Mouse (Mus musculus) ovary, postnatal 10 days (tissue): ENCODE measurements at regions not wholly inside any gene's neighbourhood (a gene's known extent, or its start where the extent isn't known, plus 50 kb on each side); places are given as distances from the start of the nearest gene placed in this dataset.

Experiments
- DNase-seq: peaks from one replicate; pipeline ENCODE4 v3.0.0; 2022; ENCODE audit warnings: low spot score

DNA sequence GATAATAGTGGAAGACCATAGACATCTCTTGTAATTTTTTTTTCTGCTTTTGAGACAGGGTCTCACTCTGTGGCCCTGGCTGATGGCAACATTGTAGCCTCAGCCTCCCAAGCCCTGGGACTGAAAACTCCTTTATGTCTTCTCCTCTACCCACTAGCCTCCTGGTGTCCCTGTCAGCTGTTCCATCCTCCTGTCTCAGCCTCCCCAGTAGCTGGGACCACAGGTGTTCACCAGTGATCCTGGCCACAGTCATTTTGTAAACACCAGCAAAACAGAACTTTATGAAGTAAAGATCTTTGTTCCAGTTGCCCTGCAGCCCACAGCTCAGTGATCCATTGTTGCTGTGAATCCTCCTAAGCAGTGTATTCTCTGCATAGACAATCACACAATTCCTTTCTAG, 129.9 kb upstream of the Eya4 start:
- no peak for DNase-seq

DNA sequence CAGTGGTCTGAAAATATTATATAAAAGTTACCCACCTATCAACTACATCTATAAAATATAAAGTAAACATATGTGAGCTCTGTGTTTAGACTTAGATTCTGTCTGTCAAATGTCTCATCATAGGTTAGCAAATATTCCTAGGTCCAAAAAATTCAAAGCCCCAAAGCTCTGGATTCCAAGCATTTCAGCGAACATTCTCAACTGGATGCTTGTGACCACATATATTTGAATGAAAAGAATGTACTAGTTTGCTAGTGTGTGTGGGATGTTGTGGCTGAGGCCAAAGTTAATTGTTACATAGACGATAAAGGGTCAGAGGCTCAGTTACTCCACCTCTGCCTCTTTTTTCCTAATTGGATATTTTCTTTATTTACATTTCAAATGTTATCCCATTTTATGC, 128.3 kb upstream of the Eya4 start:
- DNase-seq, result no peak

DNA sequence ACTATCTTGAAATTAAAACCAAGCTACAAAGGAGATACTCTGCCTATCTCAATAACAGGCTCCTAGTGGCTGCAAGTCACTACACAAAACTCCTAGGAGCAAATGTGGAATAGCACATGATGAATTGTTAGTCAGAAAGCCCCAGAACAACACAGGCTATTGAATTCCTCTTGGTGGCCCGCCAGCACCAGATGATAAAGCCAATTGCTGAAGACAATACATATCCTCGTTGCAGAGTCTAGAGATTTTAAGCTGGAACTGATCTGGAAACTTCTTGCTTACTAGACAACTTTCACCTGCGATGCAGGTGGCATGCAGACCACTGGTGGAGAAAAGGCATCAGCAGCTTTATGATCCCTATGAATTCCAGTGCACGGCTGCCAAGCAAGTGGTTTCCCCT, 126.5 kb upstream of the Eya4 start:
- no peak for DNase-seq

DNA sequence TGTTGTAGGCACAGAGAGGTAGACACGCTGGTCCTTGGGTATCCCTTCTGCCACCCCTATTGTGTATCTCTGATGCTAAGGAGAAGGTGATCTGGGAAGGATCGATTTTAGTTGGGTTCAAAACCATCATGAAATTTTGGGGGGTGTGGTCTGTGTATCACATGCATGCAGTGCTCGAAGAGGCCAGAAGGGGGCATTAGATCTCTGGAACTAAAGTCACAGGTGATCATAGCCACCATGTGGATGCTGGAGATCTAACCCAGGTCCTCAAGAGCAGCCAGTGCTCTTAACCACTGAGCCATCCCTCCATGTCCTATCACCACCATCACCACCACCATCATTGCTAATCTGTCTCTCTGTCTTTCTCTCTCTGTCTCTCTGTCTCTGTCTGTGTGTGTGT, 100.4 kb upstream of the Eya4 start:
- DNase-seq, result no peak

DNA sequence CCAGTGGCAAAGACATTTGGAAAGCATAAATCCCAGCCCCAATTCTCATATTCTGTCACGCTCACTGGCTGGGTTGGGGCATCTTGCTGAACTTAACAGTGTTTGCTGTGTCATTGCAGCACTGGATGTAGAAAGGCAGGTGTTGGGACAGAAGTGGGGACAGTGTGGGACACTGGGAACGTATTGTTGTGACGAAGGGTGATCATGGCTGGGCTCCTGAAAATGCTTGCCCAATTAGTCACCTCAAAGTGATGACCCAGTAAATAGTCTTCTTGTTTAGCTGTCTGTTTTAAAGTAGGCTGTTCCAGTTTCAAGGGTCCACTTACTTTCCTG, 100.0 kb upstream of the Eya4 start:
- DNase-seq, result no peak

DNA sequence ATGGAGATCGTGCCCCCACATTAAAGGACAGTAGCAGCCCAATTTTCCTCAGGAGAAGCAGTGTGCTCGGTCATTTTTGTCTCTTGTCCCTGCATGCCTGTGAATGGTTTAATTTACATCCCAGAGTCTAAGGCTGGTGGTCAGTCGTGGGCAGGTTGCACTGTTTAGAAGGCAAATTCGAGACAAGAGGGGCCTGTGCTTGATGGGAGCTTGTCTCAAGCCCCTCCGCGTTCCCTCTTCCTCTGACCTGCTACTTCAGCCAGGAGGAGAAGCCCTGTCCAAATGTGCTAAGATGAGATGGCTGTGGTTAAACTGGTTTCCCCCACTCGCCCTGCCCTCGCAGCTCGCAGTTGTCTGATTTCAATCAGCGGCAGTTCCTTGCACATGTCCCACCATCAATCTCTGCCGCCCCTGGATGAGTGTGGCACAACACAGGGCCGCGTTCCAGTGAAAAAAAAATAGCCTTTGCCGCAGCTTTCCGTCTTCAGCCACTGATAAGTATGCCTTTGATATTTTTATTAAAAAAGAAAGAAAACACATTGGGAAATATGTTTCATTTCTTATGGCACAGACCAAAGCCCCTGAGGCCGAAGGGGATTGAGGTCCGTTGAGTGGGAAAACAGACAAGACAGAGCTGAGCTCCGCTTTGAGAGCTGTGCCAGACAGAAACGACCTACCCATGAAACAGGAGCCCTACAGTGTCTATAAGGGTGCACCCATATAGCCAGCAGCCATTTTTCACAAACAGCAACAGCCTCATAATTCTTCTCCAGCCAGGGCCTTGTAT, 99.5 kb upstream of the Eya4 start:
- no peak for DNase-seq

DNA sequence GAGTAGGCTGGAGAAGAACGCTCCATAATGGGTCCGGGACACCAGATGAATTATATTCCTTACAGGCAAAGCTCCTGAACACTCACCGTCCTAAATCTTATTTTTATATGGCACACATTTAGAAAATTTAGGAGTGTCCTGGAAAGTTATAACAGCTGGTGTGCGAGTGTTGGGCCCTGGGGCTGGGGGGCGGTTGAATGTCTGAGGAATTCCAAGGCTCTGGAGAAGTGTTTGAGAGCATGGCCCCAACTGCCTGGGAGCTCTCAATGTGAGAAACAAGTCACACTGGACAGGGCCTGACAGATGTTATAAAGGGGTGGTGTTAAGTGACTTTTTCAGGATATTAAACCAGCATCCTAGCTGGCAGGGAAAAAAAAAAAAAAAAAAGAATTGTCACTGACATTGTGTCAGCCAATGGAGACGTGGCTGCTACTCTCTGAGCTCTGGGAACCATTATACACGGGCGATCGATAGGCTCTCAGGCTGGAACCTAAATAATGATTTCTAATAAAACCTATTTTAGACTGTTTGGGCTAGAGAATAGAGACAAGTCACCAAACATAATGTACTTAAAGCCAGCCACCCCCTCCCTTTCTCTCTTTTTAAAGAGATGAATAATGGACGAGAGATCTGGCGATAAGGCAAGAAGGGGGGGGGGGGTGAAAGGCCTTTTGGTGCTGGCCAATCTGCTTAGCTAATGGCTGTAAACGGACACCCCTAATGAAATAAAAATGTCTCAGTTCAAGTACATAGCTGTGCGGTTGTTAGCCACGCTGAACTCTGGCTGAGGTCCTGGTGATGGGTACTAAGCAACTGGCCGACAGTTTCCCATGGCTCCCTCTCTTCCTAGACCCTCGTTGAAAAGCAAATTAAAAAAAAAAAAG, 98.6 kb upstream of the Eya4 start:
- DNase-seq, result no peak

DNA sequence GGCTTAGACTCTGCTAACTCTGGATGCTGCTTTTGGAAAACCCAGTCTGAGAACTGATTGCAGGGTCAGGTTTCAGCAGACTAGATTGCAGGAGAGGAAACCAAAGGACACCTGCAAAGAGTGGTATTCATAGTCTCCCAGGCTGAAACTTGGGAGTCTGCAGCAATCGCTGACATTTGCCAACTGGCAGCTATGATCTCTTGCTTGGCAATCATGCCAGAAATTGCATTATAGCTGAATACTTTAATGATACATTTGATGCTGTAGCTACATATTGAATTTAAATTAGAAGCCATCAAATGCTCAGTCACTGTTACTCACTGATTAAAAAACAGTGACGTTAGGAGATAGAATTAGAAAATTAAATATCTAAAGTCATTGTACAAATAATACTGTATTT, 79.8 kb upstream of the Eya4 start:
- no peak for DNase-seq

DNA sequence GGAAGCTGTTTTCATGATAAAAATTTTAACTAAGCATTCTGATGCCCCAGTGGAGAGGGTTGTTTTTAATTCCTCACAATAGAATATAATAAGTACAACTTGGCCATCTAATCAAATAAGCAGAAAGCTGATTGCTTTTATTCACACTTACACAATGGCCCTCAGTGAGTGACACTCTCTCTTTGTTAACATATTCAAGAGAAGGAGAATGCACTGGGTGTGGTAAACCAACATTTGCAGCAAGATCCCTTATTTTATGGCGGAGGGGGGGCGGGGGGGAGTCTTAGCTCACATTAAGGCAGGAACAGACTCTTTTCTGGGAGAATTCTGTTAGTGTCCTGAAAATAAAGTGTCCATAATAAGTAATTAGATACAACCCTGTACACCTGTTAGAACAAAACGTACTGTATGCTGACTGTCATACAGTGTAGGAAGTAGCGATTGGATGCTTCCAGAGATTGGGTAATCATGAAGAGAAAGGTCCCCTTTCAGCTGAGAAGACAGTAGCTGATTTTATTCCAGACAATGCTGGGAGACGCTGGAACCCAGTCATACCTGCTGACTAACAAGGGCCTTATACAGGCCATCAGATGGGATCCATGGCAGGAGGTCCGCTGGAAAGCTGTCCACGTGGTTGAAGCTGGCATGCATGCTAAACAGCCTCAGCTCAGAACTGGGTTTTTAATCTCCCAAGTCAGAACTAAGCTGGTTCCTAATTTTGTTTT, 63.4 kb upstream of the Eya4 start:
- no peak for DNase-seq

DNA sequence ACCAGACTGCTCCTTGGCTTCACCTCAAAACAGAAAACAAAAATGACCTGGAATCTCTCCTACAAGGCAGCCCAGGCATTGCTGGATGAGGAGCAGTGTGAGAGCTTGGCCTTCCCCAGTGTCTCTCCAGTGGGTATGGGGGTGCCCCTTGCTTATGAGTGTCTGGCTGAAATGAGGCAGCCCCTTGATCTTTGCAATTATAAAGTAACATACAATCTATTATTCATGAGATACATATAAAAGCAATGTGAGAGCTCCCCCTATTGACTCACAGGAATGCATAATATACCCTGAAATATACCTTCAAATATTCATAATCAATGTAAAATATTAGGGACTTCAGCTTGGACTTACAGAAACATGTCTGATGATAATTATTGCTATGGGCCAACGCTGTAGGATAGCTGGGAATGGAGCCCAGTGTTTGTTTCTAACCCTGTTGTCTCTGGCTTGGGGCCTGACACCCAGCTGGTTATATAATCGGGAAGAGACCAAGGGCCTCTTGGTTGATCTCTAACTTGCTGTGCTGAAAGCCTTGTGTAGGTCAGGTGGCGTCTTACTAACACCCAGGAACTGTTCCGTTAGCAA, 52.9 kb upstream of the Eya4 start:
- no peak for DNase-seq
